Mouse (Mus musculus) right cerebral cortex, postnatal 4 days (tissue): ENCODE data around the gene Cldn24.
"Not testable (repeated sequence)": the region's sequence is repeated elsewhere in the genome, so short reads cannot be mapped to it uniquely, and the experiment has no call there.

ENCODE experiments used
- DNase-seq: peaks from one replicate; pipeline ENCODE4 v3.0.0-alpha.2; 2022

The Cldn24 gene

GRCm38 (mm10) chr8:47821843-47822242 lies at the start of gene Cldn24:
Gene Cldn24 (plus strand): TSS chr8:47822143.
- no peak for DNase-seq

GRCm38 (mm10) chr8:47772986-47773385 lies 49.0 kb upstream of the Cldn24 start:
- DNase-seq: no peak

- no peak for DNase-seq
These were observed 44.5 kb upstream of the Cldn24 start for GRCm38 (mm10) chr8:47777415-47777814.

GRCm38 (mm10) chr8:47779589-47779988 lies 42.4 kb upstream of the Cldn24 start:
- no peak for DNase-seq

- DNase-seq: no peak
These were observed 40.1 kb upstream of the Cldn24 start for GRCm38 (mm10) chr8:47781881-47782280.

- no peak for DNase-seq
These were observed 38.4 kb upstream of the Cldn24 start for GRCm38 (mm10) chr8:47783544-47783943.

- DNase-seq: no peak
These were observed 38.0 kb upstream of the Cldn24 start for GRCm38 (mm10) chr8:47783944-47784343.

- DNase-seq: no peak
These were observed 37.5 kb upstream of the Cldn24 start for GRCm38 (mm10) chr8:47784436-47784835.

GRCm38 (mm10) chr8:47786323-47786722 lies 35.6 kb upstream of the Cldn24 start:
- no peak for DNase-seq

GRCm38 (mm10) chr8:47787705-47788104 lies 34.2 kb upstream of the Cldn24 start:
- DNase-seq: no peak

- DNase-seq: no peak
These were observed 30.0 kb upstream of the Cldn24 start for GRCm38 (mm10) chr8:47791986-47792385.

GRCm38 (mm10) chr8:47799438-47799837 lies 22.5 kb upstream of the Cldn24 start:
- DNase-seq: no peak

- DNase-seq: no peak
These were observed 19.6 kb upstream of the Cldn24 start for GRCm38 (mm10) chr8:47802349-47802748.

GRCm38 (mm10) chr8:47804262-47804661 lies 17.7 kb upstream of the Cldn24 start:
- DNase-seq: no peak

GRCm38 (mm10) chr8:47809970-47810665 lies 11.8 kb upstream of the Cldn24 start:
- DNase-seq: no peak

GRCm38 (mm10) chr8:47810666-47811015 lies 11.3 kb upstream of the Cldn24 start:
- DNase-seq: no peak

- no peak for DNase-seq
These were observed 10.7 kb upstream of the Cldn24 start for GRCm38 (mm10) chr8:47811221-47811620.

- no peak for DNase-seq
These were observed 2.9 kb upstream of the Cldn24 start for GRCm38 (mm10) chr8:47819034-47819433.

GRCm38 (mm10) chr8:47820914-47821772 lies 800 bp upstream of the Cldn24 start:
- DNase-seq: no peak

GRCm38 (mm10) chr8:47822541-47822940 lies 598 bp downstream of the Cldn24 start:
- not testable (repeated sequence) for DNase-seq

- DNase-seq: no peak
These were observed 1.8 kb downstream of the Cldn24 start for GRCm38 (mm10) chr8:47823777-47824176.

- no peak for DNase-seq
These were observed 2.2 kb downstream of the Cldn24 start, which contains the start of gene Cldn22 for GRCm38 (mm10) chr8:47824182-47824581. Gene Cldn22 (plus strand): TSS chr8:47824482.

- no peak for DNase-seq
These were observed 3.7 kb downstream of the Cldn24 start for GRCm38 (mm10) chr8:47825596-47825995.

GRCm38 (mm10) chr8:47826911-47827310 lies 5.0 kb downstream of the Cldn24 start:
- no peak for DNase-seq
